Mouse (Mus musculus) monocyte, adult 2 months (primary cell): ENCODE measurements at regions not wholly inside any gene's neighbourhood (a gene's known extent, or its start where the extent isn't known, plus 50 kb on each side); places are given as distances from the start of the nearest gene placed in this dataset.

Source experiments
- DNase-seq, 2 experiments: peaks; one replicate each; pipeline ENCODE4 v3.0.0; 2022; ENCODE audit warnings: low spot score in 2 of 2, low read depth in 1 of 2

GRCm38 (mm10) chr2:70914372-70914771 lies 88.8 kb upstream of the Tlk1 start:
- no peak for DNase-seq

DNA sequence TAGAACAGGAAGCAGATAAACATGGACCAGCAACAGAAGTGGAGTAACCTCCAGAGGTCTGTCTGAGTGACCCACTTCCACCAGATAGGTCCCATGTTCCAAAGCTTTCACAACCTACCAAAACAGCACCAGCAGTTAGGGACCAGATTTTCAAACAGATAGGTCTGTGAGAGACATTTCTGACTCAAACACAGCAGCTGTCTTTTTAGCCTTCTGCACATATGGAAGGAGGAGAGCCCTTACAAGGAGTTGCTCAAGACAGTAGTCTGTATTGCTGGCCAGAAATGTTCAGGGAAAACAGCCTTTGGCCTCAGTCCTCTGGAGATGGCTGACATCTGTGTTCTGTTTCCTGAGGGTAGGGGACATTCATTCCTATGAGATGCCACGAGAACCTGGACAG lies 83.9 kb upstream of the Tlk1 start:
- no peak for DNase-seq

DNA sequence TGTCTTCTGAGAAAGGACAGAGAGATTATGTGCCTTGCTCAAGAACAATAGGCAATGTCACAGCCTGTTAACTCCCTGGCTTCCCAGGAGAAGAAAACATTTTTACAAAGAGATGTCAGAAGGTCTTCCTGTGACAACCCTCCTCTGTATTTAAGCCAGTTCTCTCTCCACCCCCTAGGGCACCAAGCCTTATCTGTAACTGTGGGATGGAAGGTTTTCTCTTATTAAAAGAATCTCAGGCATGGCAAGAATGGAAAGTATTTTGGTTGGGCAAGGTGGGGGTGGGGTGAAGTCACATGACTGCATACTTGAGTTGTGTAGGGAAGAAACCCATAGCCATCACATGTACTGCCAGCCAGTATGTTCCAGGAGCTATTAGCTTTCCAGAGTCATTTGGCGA lies 83.1 kb upstream of the Tlk1 start:
- no peak for DNase-seq

DNA sequence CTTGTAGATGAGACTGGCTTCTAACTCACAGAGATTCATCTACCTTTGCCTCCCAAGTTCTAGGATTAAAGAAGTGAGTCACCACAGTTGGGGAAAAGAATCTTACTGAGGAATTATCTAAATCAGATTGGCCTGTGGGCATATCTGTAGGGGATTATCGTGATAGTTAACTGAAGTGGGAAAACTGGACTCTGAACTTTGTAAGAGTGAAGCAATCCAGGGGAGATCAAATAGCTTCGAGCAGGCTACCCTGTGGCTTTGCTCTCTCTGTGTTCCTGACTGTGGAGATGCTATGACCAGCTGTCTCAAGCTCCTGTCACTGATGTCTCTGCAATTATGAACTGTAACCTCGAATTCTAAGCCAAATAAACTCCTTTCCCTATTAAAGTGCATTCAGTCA lies 80.7 kb upstream of the Tlk1 start:
- no peak for DNase-seq

DNA sequence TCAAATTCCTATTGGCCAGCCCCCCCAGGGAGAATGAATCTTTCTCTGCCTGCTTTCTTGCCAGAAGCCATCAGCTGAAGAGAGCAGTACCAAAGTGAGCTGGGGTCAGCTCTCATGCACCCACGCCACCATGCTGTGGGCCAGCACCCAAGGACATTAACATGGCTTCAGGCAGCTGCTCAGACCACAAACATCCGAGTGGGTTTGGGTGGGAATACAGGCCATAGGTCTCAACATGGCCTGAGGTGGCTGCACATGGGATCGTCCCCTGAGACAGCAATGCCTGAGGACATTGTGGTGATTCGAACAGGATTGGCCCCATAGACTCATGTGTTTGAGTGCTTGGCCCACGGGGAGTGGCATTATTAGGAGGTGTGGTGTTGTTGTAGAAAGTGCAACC lies 78.9 kb upstream of the Tlk1 start:
- DNase-seq: no peak

GRCm38 (mm10) chr2:70902196-70902595 lies 76.7 kb upstream of the Tlk1 start:
- no peak for DNase-seq

- no peak for DNase-seq
These were observed 76.0 kb upstream of the Tlk1 start for GRCm38 (mm10) chr2:70901479-70901878.

GRCm38 (mm10) chr2:70899056-70899455 lies 73.5 kb upstream of the Tlk1 start:
- DNase-seq: no peak

DNA sequence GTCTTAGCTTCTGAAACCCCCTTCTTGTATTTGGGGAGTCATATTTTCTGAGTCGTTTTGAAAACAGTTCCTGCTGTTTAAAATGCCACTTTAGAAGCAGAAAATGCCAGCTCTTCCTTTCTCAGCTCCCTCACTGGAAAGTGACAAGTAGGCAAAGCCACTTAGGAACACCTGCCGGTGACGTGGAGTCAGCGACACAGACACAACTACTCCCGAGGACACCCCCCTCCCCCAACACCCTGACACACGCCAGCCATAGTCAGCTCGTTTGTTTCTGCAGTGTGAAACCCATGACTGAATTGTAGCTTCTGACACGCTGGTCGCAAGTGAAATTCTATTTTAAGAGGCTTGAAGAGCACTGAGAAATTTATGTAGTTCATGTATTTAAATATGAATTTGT lies 72.9 kb upstream of the Tlk1 start:
- DNase-seq: no peak

- DNase-seq: no peak
These were observed 71.8 kb upstream of the Tlk1 start for GRCm38 (mm10) chr2:70897373-70897772.

GRCm38 (mm10) chr2:70889522-70890100 lies 64.1 kb upstream of the Tlk1 start:
- no peak for DNase-seq

DNA sequence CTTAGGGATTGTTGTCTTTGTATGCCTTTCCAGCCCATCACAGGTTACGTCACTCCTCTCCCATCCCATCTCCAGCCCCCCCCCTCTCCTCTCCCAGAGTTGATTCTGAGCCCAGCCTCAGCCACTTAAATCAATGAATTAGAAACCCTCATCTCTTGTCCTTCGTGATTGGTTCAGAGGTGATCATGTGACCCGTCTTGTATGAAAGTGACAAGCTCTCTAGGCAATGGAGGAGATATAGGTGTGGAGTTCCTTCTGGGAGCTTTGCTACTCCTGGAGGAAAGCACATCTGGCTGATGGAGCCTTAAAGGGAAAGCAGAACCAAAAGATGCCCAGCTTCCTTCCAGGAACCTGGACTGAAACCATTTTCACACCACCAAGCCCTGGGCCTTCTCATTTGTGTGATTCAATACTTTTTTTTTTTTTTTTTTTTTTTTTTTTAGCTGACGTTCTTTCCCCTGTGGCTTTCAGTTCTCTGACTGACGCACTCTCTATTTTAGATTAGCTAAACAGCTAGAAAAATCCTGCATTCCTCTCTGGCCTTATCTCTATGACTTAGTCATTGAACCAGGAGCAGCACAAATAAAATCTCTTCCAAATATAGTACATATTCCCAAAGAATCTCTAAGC lies 63.4 kb upstream of the Tlk1 start:
- no peak for DNase-seq

DNA sequence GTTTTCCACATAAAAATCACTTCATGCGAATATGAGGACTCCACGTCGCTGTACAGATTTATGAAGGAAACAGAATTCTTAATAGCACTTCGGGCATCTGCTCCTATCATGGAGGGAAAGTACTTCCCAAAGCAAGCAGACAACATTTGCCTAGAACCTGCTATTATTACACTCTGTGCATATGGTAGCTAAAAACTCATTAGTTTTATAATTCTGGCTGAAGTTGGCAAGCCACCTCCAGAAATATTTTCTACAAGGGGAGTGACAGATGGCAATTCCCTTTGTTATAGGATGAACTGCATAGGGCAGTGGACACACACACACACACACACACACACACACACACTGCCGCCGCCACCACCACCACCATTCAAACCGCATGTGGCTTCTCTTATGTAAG lies 61.3 kb upstream of the Tlk1 start:
- DNase-seq: no peak

DNA sequence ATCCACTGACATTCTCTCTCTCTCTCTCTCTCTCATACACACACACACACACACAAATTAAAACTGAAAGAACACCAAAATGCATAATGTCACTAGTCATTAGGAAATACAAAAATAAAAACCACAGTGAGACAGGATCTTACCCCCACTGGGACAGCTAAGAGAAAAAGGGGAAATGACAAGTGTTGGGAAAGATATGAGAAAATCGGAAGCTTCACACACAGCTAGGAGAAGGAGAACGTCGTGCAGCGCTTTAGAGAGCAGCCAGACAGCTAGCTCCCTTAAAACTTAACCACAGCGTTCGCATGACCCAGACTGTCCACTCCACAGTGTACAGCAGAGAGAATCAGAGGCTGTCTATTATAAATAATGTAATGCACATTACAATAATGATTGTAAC lies 60.1 kb upstream of the Tlk1 start:
- peak; percentile 23 to 48 for DNase-seq

- DNase-seq: peak in 1 of 2 experiments; percentile 9
These were observed 52.0 kb upstream of the Tlk1 start for GRCm38 (mm10) chr2:70877333-70878080.

- no peak for DNase-seq
These were observed 50.7 kb upstream of the Tlk1 start for GRCm38 (mm10) chr2:70876251-70876650.
